Mouse (Mus musculus): ENCODE measurements at regions not wholly inside any gene's neighbourhood (a gene's known extent, or its start where the extent isn't known, plus 50 kb on each side); places are given as distances from the start of the nearest gene placed in this dataset.

GRCm38 (mm10) chr17:9775668-9776151 is 106.2 kb upstream of the Pabpc6 start:
- H3K4me1 ChIP-seq (ENCODE audit: control insufficient read depth in 1 of 2, insufficient read depth in 2 of 2) = peaks cover 0 to 25% of the 10 kb centered on the region in 2 experiments; a peak in 2 of 4 replicates
- no peaks in the 10 kb centered on the region for H3K9me3 ChIP-seq (replicated peaks; ENCODE audit: low read length)
- no peaks in the 10 kb centered on the region for H3K27me3 ChIP-seq (replicated peaks)
- DNase-seq (ENCODE audit: extremely low read depth) = no peak
- no peak overlapping the region for H3K9ac ChIP-seq (ENCODE audit: insufficient read depth, low read depth)
- H3K36me3 ChIP-seq (replicated peaks in 1 of 2; ENCODE audit: control insufficient read depth in 1 of 2, insufficient read depth in 1 of 2, low read length in 1 of 2) = no peaks in the 10 kb centered on the region
- no peaks in the 10 kb centered on the region for H3K79me2 ChIP-seq (replicated peaks; ENCODE audit: control insufficient read depth, extremely low read depth, insufficient read depth, poor library complexity, severe bottlenecking)
- in situ Hi-C loops (cut with MboI; ENCODE audit: low pct_ligation_motif_present, low pct_unique_long_range_greater_than_20kb, low sequenced_read_pairs) (no loop called here), dilution Hi-C loops (cut with MboI; ENCODE audit: extremely low pct_ligation_motif_present, extremely low pct_unique_long_range_greater_than_20kb, low sequenced_read_pairs) (no loop called here)
- H3K4me2 ChIP-seq (ENCODE audit: insufficient read depth, low read depth, poor library complexity, severe bottlenecking) = no peak overlapping the region
- H3K27ac ChIP-seq (ENCODE audit: insufficient read depth, low read depth) = no peak overlapping the region
- H3K4me3 ChIP-seq (replicated peaks in 1 of 3; ENCODE audit: low read depth in 2 of 3, low read length in 2 of 3, poor library complexity in 1 of 3) = no peak overlapping the region
- TF ChIP-seq NRF1 (IDR thresholded peaks at IDR 0.05; ENCODE audit: low read depth, low read length) (no peak), MAFK (IDR thresholded peaks at IDR 0.05; ENCODE audit: insufficient replicate concordance, low read length) (no peak), MYC (IDR thresholded peaks at IDR 0.05; ENCODE audit: low read depth, low read length) (no peak)

- no peak for DNase-seq (ENCODE audit: extremely low read depth)
- peaks cover 0 to 25% of the 10 kb centered on the region in 2 experiments; a peak in 2 of 4 replicates for H3K4me1 ChIP-seq (ENCODE audit: control insufficient read depth in 1 of 2, insufficient read depth in 2 of 2)
- no peak overlapping the region for H3K4me3 ChIP-seq (replicated peaks in 1 of 3; ENCODE audit: low read depth in 2 of 3, low read length in 2 of 3, poor library complexity in 1 of 3)
- no peaks in the 10 kb centered on the region for H3K36me3 ChIP-seq (replicated peaks in 1 of 2; ENCODE audit: control insufficient read depth in 1 of 2, insufficient read depth in 1 of 2, low read length in 1 of 2)
- H3K27ac ChIP-seq (ENCODE audit: insufficient read depth, low read depth) = no peak overlapping the region
- H3K27me3 ChIP-seq (replicated peaks) = no peaks in the 10 kb centered on the region
- in situ Hi-C loops (cut with MboI; ENCODE audit: low pct_ligation_motif_present, low pct_unique_long_range_greater_than_20kb, low sequenced_read_pairs) = no loop called here
- no peaks in the 10 kb centered on the region for H3K79me2 ChIP-seq (replicated peaks; ENCODE audit: control insufficient read depth, extremely low read depth, insufficient read depth, poor library complexity, severe bottlenecking)
- H3K4me2 ChIP-seq (ENCODE audit: insufficient read depth, low read depth, poor library complexity, severe bottlenecking) = no peak overlapping the region
- no peak overlapping the region for H3K9ac ChIP-seq (ENCODE audit: insufficient read depth, low read depth)
- TF ChIP-seq MAX (IDR thresholded peaks at IDR 0.05; ENCODE audit: low read length) (no peak), E2F4 (IDR thresholded peaks at IDR 0.05; ENCODE audit: insufficient replicate concordance, low read depth, low read length) (no peak), RAD21 (IDR thresholded peaks at IDR 0.05; ENCODE audit: low read depth, low read length) (no peak), JUND (conservative IDR thresholded peaks at IDR 0.05; ENCODE audit: low read depth, low read length) (no peak), ELF1 (IDR thresholded peaks at IDR 0.05; ENCODE audit: low read depth, low read length) (no peak), MEF2A (IDR thresholded peaks at IDR 0.05; ENCODE audit: borderline replicate concordance, low read depth, low read length) (no peak), GABPA (IDR thresholded peaks at IDR 0.05; ENCODE audit: insufficient replicate concordance, low read depth, low read length) (no peak), POLR2A (IDR thresholded peaks at IDR 0.05; ENCODE audit: low read depth, low read length) (no peak), ETS1 (conservative IDR thresholded peaks at IDR 0.05; ENCODE audit: low read depth, low read length) (no peak), UBTF (IDR thresholded peaks at IDR 0.05; ENCODE audit: low read depth, low read length) (no peak), POLR2AphosphoS2 (IDR thresholded peaks at IDR 0.05; ENCODE audit: low read depth, low read length) (no peak), JUN (IDR thresholded peaks at IDR 0.05; ENCODE audit: insufficient read depth, low read depth, low read length) (no peak), CTCF (conservative IDR thresholded peaks at IDR 0.05 in 1 of 2, IDR thresholded peaks at IDR 0.05 in 1 of 2; ENCODE audit: low read depth in 2 of 2, low read length in 2 of 2) (no peak), CHD2 (IDR thresholded peaks at IDR 0.05; ENCODE audit: low read length) (no peak), ZMIZ1 (IDR thresholded peaks at IDR 0.05; ENCODE audit: low read depth, low read length) (no peak), MAFK (IDR thresholded peaks at IDR 0.05; ENCODE audit: insufficient replicate concordance, low read length) (no peak), HCFC1 (IDR thresholded peaks at IDR 0.05; ENCODE audit: low read depth, low read length) (no peak), NRF1 (IDR thresholded peaks at IDR 0.05; ENCODE audit: low read depth, low read length) (no peak), PAX5 (IDR thresholded peaks at IDR 0.05; ENCODE audit: low read length) (no peak)
- dilution Hi-C loops (cut with MboI; ENCODE audit: extremely low pct_ligation_motif_present, extremely low pct_unique_long_range_greater_than_20kb, low sequenced_read_pairs) = no loop called here
- H3K9me3 ChIP-seq (replicated peaks; ENCODE audit: low read length) = no peaks in the 10 kb centered on the region
Observed at GRCm38 (mm10) chr17:9774740-9775629, 105.5 kb upstream of the Pabpc6 start.
